Mouse (Mus musculus): ENCODE measurements at regions not wholly inside any gene's neighbourhood (a gene's known extent, or its start where the extent isn't known, plus 50 kb on each side); places are given as distances from the start of the nearest gene placed in this dataset.

DNA sequence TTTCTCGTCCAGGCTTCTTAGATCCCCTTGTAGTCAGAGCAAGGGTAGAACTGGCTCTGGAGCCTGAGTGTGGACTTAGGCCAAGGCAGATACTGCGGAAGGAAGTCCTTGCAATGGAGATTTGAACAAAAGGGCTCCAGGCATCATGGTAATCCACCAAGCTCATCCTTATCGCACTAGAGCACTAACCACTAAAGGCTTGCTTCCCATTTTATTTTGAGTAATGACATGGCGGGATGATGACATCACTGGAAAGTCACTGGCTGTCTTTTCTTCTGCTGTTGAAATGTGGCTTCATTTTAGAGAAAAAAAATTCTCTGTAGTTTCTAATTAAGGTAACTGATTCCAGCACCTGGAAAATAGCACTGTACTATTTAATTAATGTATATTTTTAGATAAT lies 137.4 kb upstream of the Cnr1 start (continued):
- TF ChIP-seq POLR2AphosphoS2 (IDR thresholded peaks at IDR 0.05; ENCODE audit: low read length) (no peak), TAL1 (IDR thresholded peaks at IDR 0.05; ENCODE audit: low read length) (peak; percentile 92), GATA1 (IDR thresholded peaks at IDR 0.05; ENCODE audit: low read depth, low read length) (peak; percentile 99), SMC3 (IDR thresholded peaks at IDR 0.05; ENCODE audit: low read depth, low read length) (no peak), MYB (IDR thresholded peaks at IDR 0.05; ENCODE audit: low read depth, low read length) (no peak), JUND (IDR thresholded peaks at IDR 0.05; ENCODE audit: low read depth, low read length) (no peak), SIN3A (IDR thresholded peaks at IDR 0.05; ENCODE audit: low read length) (peak; percentile 73), POLR2AphosphoS5 (IDR thresholded peaks at IDR 0.05; ENCODE audit: borderline replicate concordance, low read depth, low read length) (no peak), POLR2A (IDR thresholded peaks at IDR 0.05; ENCODE audit: control insufficient read depth in 1 of 2, insufficient read depth in 1 of 2, low read depth in 1 of 2, low read length in 2 of 2, poor library complexity in 1 of 2) (0 out of 4 replicates have a peak, but pooled peaks of 1 of the 2 experiments have one; percentile 21), ZMIZ1 (IDR thresholded peaks at IDR 0.05; ENCODE audit: low read depth, low read length) (no peak), ZC3H11A (IDR thresholded peaks at IDR 0.05; ENCODE audit: low read depth, low read length) (no peak), CTCF (IDR thresholded peaks at IDR 0.05 in 2 of 3, conservative IDR thresholded peaks at IDR 0.05 in 1 of 3; ENCODE audit: control insufficient read depth in 1 of 3, insufficient read depth in 1 of 3, low read depth in 2 of 3, low read length in 3 of 3, poor library complexity in 1 of 3, severe bottlenecking in 1 of 3) (no peak), ZNF384 (IDR thresholded peaks at IDR 0.05; ENCODE audit: low read depth, low read length) (peak; percentile 86), TBP (IDR thresholded peaks at IDR 0.05; ENCODE audit: low read depth, low read length) (peak; percentile 89), USF1 (IDR thresholded peaks at IDR 0.05; ENCODE audit: low read depth, low read length) (no peak), NRF1 (IDR thresholded peaks at IDR 0.05; ENCODE audit: insufficient read depth, low read depth, low read length, poor library complexity, severe bottlenecking) (no peak), BHLHE40 (IDR thresholded peaks at IDR 0.05; ENCODE audit: borderline replicate concordance, low read depth, low read length) (no peak; the same call in 1 of the 2 replicates), CHD2 (IDR thresholded peaks at IDR 0.05; ENCODE audit: low read length) (no peak), TCF12 (IDR thresholded peaks at IDR 0.05; ENCODE audit: low read depth, low read length) (peak; percentile 97), MAX (IDR thresholded peaks at IDR 0.05; ENCODE audit: low read length) (no peak), NELFE (IDR thresholded peaks at IDR 0.05; ENCODE audit: low read depth, low read length) (no peak), GABPA (IDR thresholded peaks at IDR 0.05; ENCODE audit: low read depth, low read length) (no peak)

DNA sequence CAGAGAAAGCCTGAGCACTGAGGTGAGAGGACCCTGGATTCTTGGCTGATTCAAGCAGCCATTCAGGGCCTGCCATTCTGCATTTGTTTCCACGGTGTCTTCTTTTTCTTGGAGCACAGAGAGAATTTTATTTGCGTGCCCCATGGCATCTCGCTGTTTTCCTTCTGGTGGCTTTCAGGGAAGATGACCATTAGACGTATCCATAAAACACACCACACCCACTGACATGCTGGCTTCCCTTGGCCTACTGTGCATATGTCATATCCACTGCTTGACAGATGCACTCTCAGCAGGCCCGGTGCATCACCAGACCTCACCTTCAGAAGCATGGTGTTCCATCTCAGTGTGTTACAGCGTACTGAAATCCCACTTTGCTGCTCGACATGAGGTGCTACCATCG lies 131.0 kb upstream of the Cnr1 start:
- Histone ChIP-seq H3K9me3 (replicated peaks; ENCODE audit: insufficient read depth, low read length) (no peaks in the 10 kb centered on the region), H3K27me3 (ENCODE audit: control insufficient read depth in 1 of 2, insufficient read depth in 2 of 2, low read length in 2 of 2) (no peaks in the 10 kb centered on the region), H3K4me3 (ENCODE audit: control insufficient read depth in 1 of 2, insufficient read depth in 1 of 2, low read depth in 2 of 2, low read length in 2 of 2) (no peak overlapping the region), H3K79me2 (ENCODE audit: control insufficient read depth, insufficient read depth, low read length, poor library complexity) (no peaks in the 10 kb centered on the region), H3K27ac (ENCODE audit: control insufficient read depth, low read depth, low read length) (no peak overlapping the region), H3K4me1 (ENCODE audit: control insufficient read depth in 1 of 2, insufficient read depth in 2 of 2, low read length in 2 of 2) (peaks cover 1 to 4% of the 10 kb centered on the region in 2 experiments; a peak in 1 of 4 replicates), H3K9ac (ENCODE audit: control insufficient read depth, low read depth, low read length, poor library complexity, severe bottlenecking) (no peak overlapping the region), H3K36me3 (ENCODE audit: control insufficient read depth in 1 of 2, insufficient read depth in 2 of 2, low read length in 2 of 2) (peaks cover 0 to 6% of the 10 kb centered on the region in 2 experiments; a peak in 2 of 4 replicates)
- DNase-seq (ENCODE audit: low read depth, low spot score): no peak
- no peak for TF ChIP-seq RCOR1 (IDR thresholded peaks at IDR 0.05; ENCODE audit: low read depth, low read length)
- TF ChIP-seq USF1 (IDR thresholded peaks at IDR 0.05; ENCODE audit: low read depth, low read length): no peak
- no peak for TF ChIP-seq ELF1 (IDR thresholded peaks at IDR 0.05; ENCODE audit: low read depth, low read length)
- no peak for TF ChIP-seq ZC3H11A (IDR thresholded peaks at IDR 0.05; ENCODE audit: low read depth, low read length)
- TF ChIP-seq MXI1 (IDR thresholded peaks at IDR 0.05; ENCODE audit: low read depth, low read length): no peak
- no peak for TF ChIP-seq MYC (IDR thresholded peaks at IDR 0.05; ENCODE audit: low read depth, low read length)
- TF ChIP-seq NRF1 (IDR thresholded peaks at IDR 0.05; ENCODE audit: insufficient read depth, low read depth, low read length, poor library complexity, severe bottlenecking): no peak
- TF ChIP-seq SIN3A (IDR thresholded peaks at IDR 0.05; ENCODE audit: low read length): no peak
- no peak for TF ChIP-seq UBTF (IDR thresholded peaks at IDR 0.05; ENCODE audit: borderline replicate concordance, insufficient read depth, low read depth, low read length)
- no peak for TF ChIP-seq GATA1 (IDR thresholded peaks at IDR 0.05; ENCODE audit: low read depth, low read length)
